Comparison of ENCODE assay signal across 8 mouse cellular contexts in genomic region chr10:81356991-81357844, GRCm38 (mm10). TPM values are rescaled to one million over a fixed set of nuclear protein-coding genes. Genes with fewer than 3 reads are reported as not detected.
A peak's percentile ranks its signal among the peaks of the same experiment; 100 is the strongest.
DNase-seq lines count a peak whose midpoint lies in the region; ATAC-seq and TF ChIP-seq lines count a peak whose summit lies in the region.

Mfsd12 (plus strand) TSS chr10:81357491.

- no peaks in the 10 kb centered on the region for H3K79me2 ChIP-seq in heart, adult 2 months (replicated peaks; ENCODE audit: control insufficient read depth, insufficient read depth, low read length)

- intact Hi-C loops in heart, adult 2 months (cut with DNase I) = no loop called here

- 0 out of 2 replicates have a peak, but pooled peaks have one; percentile 9 for TF ChIP-seq CTCF in bone marrow, adult 2 months (IDR thresholded peaks at IDR 0.05; ENCODE audit: control insufficient read depth, insufficient read depth, low read length)
- no peak for TF ChIP-seq CTCF in heart, adult 2 months (IDR thresholded peaks at IDR 0.05)

- TF ChIP-seq EP300 in heart, adult 2 months (IDR thresholded peaks at IDR 0.05; ENCODE audit: insufficient read depth, low read depth, low read length) = 0 out of 2 replicates have a peak, but pooled peaks have one; percentile 0

- H3K4me1 ChIP-seq in bone marrow, adult 2 months (ENCODE audit: control insufficient read depth, insufficient read depth, low read length) = peaks cover 8% of the 10 kb centered on the region
- peaks cover 10% of the 10 kb centered on the region for H3K4me1 ChIP-seq in embryonic facial prominence, embryonic 14.5 days (ENCODE audit: control insufficient read depth, insufficient read depth, low read length)
- H3K4me1 ChIP-seq in heart, adult 2 months (ENCODE audit: control insufficient read depth, insufficient read depth, low read length) = peaks cover 6% of the 10 kb centered on the region
- peaks cover 34% of the 10 kb centered on the region for H3K4me1 ChIP-seq in limb, embryonic 13.5 days
- H3K4me1 ChIP-seq in midbrain, embryonic 15.5 days = peaks cover 28% of the 10 kb centered on the region

- peak within 1 kb of the TSS; percentile 86 for H3K27ac ChIP-seq in bone marrow, adult 2 months (ENCODE audit: control insufficient read depth, insufficient read depth, low read depth, low read length, poor library complexity)
- no peak within 1 kb of the TSS for H3K27ac ChIP-seq in embryonic facial prominence, embryonic 14.5 days (replicated peaks; ENCODE audit: low read depth, low read length)
- peak within 1 kb of the TSS; percentile 82 for H3K27ac ChIP-seq in heart, adult 2 months
- no peak within 1 kb of the TSS for H3K27ac ChIP-seq in limb, embryonic 13.5 days
- peak within 1 kb of the TSS; percentile 62; the same call in 1 of the 2 replicates for H3K27ac ChIP-seq in midbrain, embryonic 15.5 days

- peak; percentile 93 for ATAC-seq in embryonic facial prominence, embryonic 14.5 days (ENCODE audit: low read depth)
- ATAC-seq in limb, embryonic 13.5 days (ENCODE audit: low FRiP score, low read depth) = peak; percentile 85
- peak; percentile 93 for ATAC-seq in midbrain, embryonic 15.5 days (replicated peaks)

- peak; percentile 91; the same call in 1 of the 2 replicates for TF ChIP-seq POLR2A in bone marrow, adult 2 months (IDR thresholded peaks at IDR 0.05; ENCODE audit: borderline replicate concordance, control insufficient read depth, low read depth, low read length)
- TF ChIP-seq POLR2A in heart, adult 2 months (IDR thresholded peaks at IDR 0.05; ENCODE audit: insufficient read depth, low read depth, low read length) = peak; percentile 58; the same call in 1 of the 2 replicates

- no peaks in the 10 kb centered on the region for H3K27me3 ChIP-seq in embryonic facial prominence, embryonic 14.5 days (replicated peaks; ENCODE audit: control insufficient read depth, insufficient read depth, low read length)
- no peaks in the 10 kb centered on the region for H3K27me3 ChIP-seq in heart, adult 2 months (ENCODE audit: control insufficient read depth, insufficient read depth, low read length)
- H3K27me3 ChIP-seq in limb, embryonic 13.5 days = no peaks in the 10 kb centered on the region
- no peaks in the 10 kb centered on the region for H3K27me3 ChIP-seq in midbrain, embryonic 15.5 days (replicated peaks)

- H3K9ac ChIP-seq in embryonic facial prominence, embryonic 14.5 days (ENCODE audit: low read depth, low read length) = peak within 1 kb of the TSS; percentile 83
- H3K9ac ChIP-seq in heart, adult 2 months (ENCODE audit: low read depth, low read length) = peak within 1 kb of the TSS; percentile 94
- H3K9ac ChIP-seq in limb, embryonic 13.5 days = peak within 1 kb of the TSS; percentile 86
- peak within 1 kb of the TSS; percentile 82 for H3K9ac ChIP-seq in midbrain, embryonic 15.5 days

- H3K4me2 ChIP-seq in embryonic facial prominence, embryonic 14.5 days (ENCODE audit: low read depth, low read length) = peak within 1 kb of the TSS; percentile 98
- peak within 1 kb of the TSS; percentile 97 for H3K4me2 ChIP-seq in limb, embryonic 13.5 days (replicated peaks)
- H3K4me2 ChIP-seq in midbrain, embryonic 15.5 days = peak within 1 kb of the TSS; percentile 97

- H3K4me3 ChIP-seq in bone marrow, adult 2 months (replicated peaks; ENCODE audit: control insufficient read depth, low read depth, low read length) = peak within 1 kb of the TSS; percentile 86
- H3K4me3 ChIP-seq in embryonic facial prominence, embryonic 14.5 days (ENCODE audit: low read depth, low read length) = peak within 1 kb of the TSS; percentile 81
- H3K4me3 ChIP-seq in heart, adult 2 months = peak within 1 kb of the TSS; percentile 69
- H3K4me3 ChIP-seq in limb, embryonic 13.5 days = peak within 1 kb of the TSS; percentile 73
- peak within 1 kb of the TSS; percentile 94 for H3K4me3 ChIP-seq in midbrain, embryonic 15.5 days

- H3K9me3 ChIP-seq in embryonic facial prominence, embryonic 14.5 days (ENCODE audit: control insufficient read depth, low read length) = no peaks in the 10 kb centered on the region
- no peaks in the 10 kb centered on the region for H3K9me3 ChIP-seq in limb, embryonic 13.5 days
- H3K9me3 ChIP-seq in midbrain, embryonic 15.5 days = no peaks in the 10 kb centered on the region

- peak; percentile 77 for DNase-seq in 3T3-L1 (ENCODE audit: low read depth, low spot score)
- DNase-seq in embryonic facial prominence, embryonic 14.5 days (ENCODE audit: low spot score) = peak; percentile 95
- DNase-seq in heart, adult 2 months = peak; percentile 93 to 95
- peak; percentile 88 to 90 for DNase-seq in kidney, adult 8-10 months
- DNase-seq in spleen, adult 18-20 months = peak; percentile 83 to 86

- 1% methylated on average over 79 of the region's 79 CpGs for WGBS in bone marrow, adult 2 months
- 3% methylated on average over 38 of the region's 79 CpGs for WGBS in embryonic facial prominence, embryonic 14.5 days
- 2% methylated on average over 79 of the region's 79 CpGs for WGBS in heart, adult 2 months
- WGBS in limb, embryonic 13.5 days = 1% methylated on average over 79 of the region's 79 CpGs
- WGBS in midbrain, embryonic 15.5 days = 2% methylated on average over 65 of the region's 79 CpGs

- no peaks in the 10 kb centered on the region for H3K36me3 ChIP-seq in embryonic facial prominence, embryonic 14.5 days (ENCODE audit: control insufficient read depth, insufficient read depth, low read length)
- no peaks in the 10 kb centered on the region for H3K36me3 ChIP-seq in heart, adult 2 months (ENCODE audit: control insufficient read depth, insufficient read depth, low read length)
- peaks cover 14% of the 10 kb centered on the region for H3K36me3 ChIP-seq in limb, embryonic 13.5 days
- H3K36me3 ChIP-seq in midbrain, embryonic 15.5 days (replicated peaks) = no peaks in the 10 kb centered on the region

RNA-seq across cellular contexts. Expression of gene Mfsd12, which starts in this region (rescaled TPM):
- polyA plus RNA-seq in bone marrow, adult 2 months (2011; ENCODE audit: insufficient read depth, insufficient read length, low replicate concordance, missing spikeins) = 11.0 and 14.3 TPM in 2 replicates
- polyA plus RNA-seq in embryonic facial prominence, embryonic 14.5 days (2014; fragmentation: Nextera tagmentation; extraction: Ambion mirVana) = 6.8 and 9.8 TPM in 2 replicates
- total RNA-seq in heart, adult 2 months (2021) = 10 to 100 TPM; 10.6 to 11.1 TPM
- 9.6 and 10.5 TPM in 2 replicates for polyA plus RNA-seq in heart, adult 2 months (2012; rRNA removed)
- polyA plus RNA-seq in limb, embryonic 13.5 days (2015; fragmentation: Nextera tagmentation; extraction: Ambion mirVana) = 12.2 and 13.6 TPM in 2 replicates
- polyA plus RNA-seq in midbrain, embryonic 15.5 days (2015; fragmentation: Nextera tagmentation; extraction: Ambion mirVana) = 19.7 and 22.5 TPM in 2 replicates

Comparison
In these comparisons a context has a peak if more than half of its experiments do, and no peak if none do; other contexts are left out.
1. H3K27ac ChIP-seq: peak in bone marrow, adult 2 months (single experiment), heart, adult 2 months (single experiment) and midbrain, embryonic 15.5 days (single experiment); none in embryonic facial prominence, embryonic 14.5 days (single experiment) and limb, embryonic 13.5 days (single experiment).
2. Peak in every context shown above with its lines, with median percentiles within 50 percentile points of each other: DNase-seq, H3K4me3 ChIP-seq, ATAC-seq, H3K4me2 ChIP-seq and H3K9ac ChIP-seq.